Mouse (Mus musculus) limb, embryonic 11.5 days (tissue): ENCODE measurements around the gene Cbx4. TPM values are rescaled to one million over a fixed set of nuclear protein-coding genes. Genes with fewer than 3 reads are reported as not detected.
A peak's percentile ranks its signal among the peaks of the same experiment; 100 is the strongest.

Experiments used
- ATAC-seq: fragments of 200-750 bp; cut with Nextera tagmentation; 2 replicates; pipeline ENCODE4 v1.8.0; 2017; ENCODE audit warnings: low read depth; ENCODE audit not compliant: insufficient number of reproducible peaks, low FRiP score, low TSS enrichment
- DNase-seq: peaks from one replicate; pipeline ENCODE4 v3.0.0-alpha.2; 2015; ENCODE audit warnings: low spot score
- H3K27ac ChIP-seq: fragments of 300-500 bp; sonication (generic); replicated peaks from 2 replicates; pipeline ENCODE4 v1.5.1; 2014; ENCODE audit warnings: low read depth, mild to moderate bottlenecking, low read length
- H3K27me3 ChIP-seq: fragments of 300-500 bp; sonication (generic); 2 replicates; pipeline ENCODE4 v1.6.1; 2014; ENCODE audit warnings: mild to moderate bottlenecking, low read length, mixed read lengths; ENCODE audit not compliant: control insufficient read depth, insufficient read depth
- H3K36me3 ChIP-seq: fragments of 300-500 bp; sonication (generic); 2 replicates; pipeline ENCODE4 v1.6.1; 2014; ENCODE audit warnings: mild to moderate bottlenecking, low read length, moderate library complexity, mixed read lengths; ENCODE audit not compliant: control insufficient read depth, insufficient read depth
- H3K4me1 ChIP-seq: fragments of 300-500 bp; sonication (generic); 2 replicates; pipeline ENCODE4 v1.6.1; 2014; ENCODE audit warnings: low read length, mixed read lengths; ENCODE audit not compliant: control insufficient read depth, insufficient read depth
- H3K4me2 ChIP-seq: fragments of 300-500 bp; sonication (generic); 2 replicates; pipeline ENCODE4 v1.6.1; 2014; ENCODE audit warnings: low read depth, mild to moderate bottlenecking, moderate library complexity; ENCODE audit not compliant: severe bottlenecking
- H3K4me3 ChIP-seq: fragments of 300-500 bp; sonication (generic); 2 replicates; pipeline ENCODE4 v1.5.1; 2014; ENCODE audit warnings: low read depth, low read length
- H3K9ac ChIP-seq: fragments of 300-500 bp; sonication (generic); 2 replicates; pipeline ENCODE4 v1.6.1; 2014; ENCODE audit warnings: mild to moderate bottlenecking, low read length
- H3K9me3 ChIP-seq: fragments of 300-500 bp; sonication (generic); 2 replicates; pipeline ENCODE4 v1.6.1; 2016; ENCODE audit warnings: low read length; ENCODE audit not compliant: control insufficient read depth
- WGBS: fragments of 180-500 bp; shearing (Covaris S2); extraction: QIAGEN DNeasy Blood & Tissue Kit; methylation state at CpG from one replicate; pipeline ENCODE4 v1.1.7; 2014; 5-methylcytosine and 5-hydroxymethylcytosine counted together
- polyA plus RNA-seq: library from polyadenylated mRNA; unstranded; fragments of >200 nt; fragmentation: Nextera tagmentation; extraction: Ambion mirVana; gene quantifications from 2 replicates; pipeline ENCODE4 v1.2.1, GENCODE M21; 2014

The Cbx4 gene
- polyA plus RNA-seq, 1 experiment from 2014 or later = 5.8 TPM

- no peak for ATAC-seq
- H3K4me3 ChIP-seq = no peak overlapping the region
- H3K27me3 ChIP-seq = no peaks in the 10 kb centered on the region
- no peak for DNase-seq
- H3K9me3 ChIP-seq = no peaks in the 10 kb centered on the region
- 0 out of 2 replicates have a peak overlapping the region, but pooled peaks have one; percentile 2 for H3K9ac ChIP-seq
- H3K4me1 ChIP-seq = no peaks in the 10 kb centered on the region; the same call in 1 of the 2 replicates
- H3K27ac ChIP-seq = no peak overlapping the region
- no peak overlapping the region for H3K4me2 ChIP-seq
- H3K36me3 ChIP-seq = no peaks in the 10 kb centered on the region
- WGBS = 50% methylated on average over 7 of the region's 7 CpGs
Measured at GRCm38 (mm10) chr11:119117945-119118344, 31.9 kb upstream of the Cbx4 start.

DNA sequence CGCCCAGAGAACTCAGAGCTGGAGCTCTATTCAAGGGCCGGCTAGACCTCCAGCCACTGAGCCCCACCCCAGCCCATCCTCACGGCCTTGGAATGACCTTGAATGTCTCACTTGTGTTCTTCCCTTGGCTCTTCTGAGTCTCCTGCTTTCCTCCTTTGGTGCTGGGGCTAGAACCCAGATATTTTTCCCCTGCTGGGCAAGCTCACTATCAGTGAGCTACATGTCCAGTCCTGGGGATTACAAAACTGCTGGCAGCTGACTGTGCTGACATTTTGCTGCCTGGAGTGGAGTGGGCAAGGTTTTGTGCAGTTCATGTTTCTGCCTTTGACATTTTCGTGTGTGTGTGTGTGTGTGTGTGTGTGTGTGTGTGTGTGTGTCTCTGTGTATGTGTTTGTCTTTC is 31.0 kb upstream of the Cbx4 start:
- no peak for DNase-seq
- ATAC-seq = no peak
- Histone ChIP-seq H3K9me3 (no peaks in the 10 kb centered on the region), H3K4me1 (no peaks in the 10 kb centered on the region; the same call in 1 of the 2 replicates), H3K36me3 (no peaks in the 10 kb centered on the region), H3K27ac (no peak overlapping the region), H3K4me3 (no peak overlapping the region), H3K4me2 (no peak overlapping the region), H3K27me3 (no peaks in the 10 kb centered on the region), H3K9ac (no peak overlapping the region)
- 66% methylated on average over 4 of the region's 4 CpGs for WGBS

- no peaks in the 10 kb centered on the region for H3K27me3 ChIP-seq
- DNase-seq (no peak), ATAC-seq (no peak)
- no peaks in the 10 kb centered on the region for H3K36me3 ChIP-seq
- H3K4me3 ChIP-seq = no peak overlapping the region
- no peak overlapping the region for H3K9ac ChIP-seq
- no peaks in the 10 kb centered on the region for H3K9me3 ChIP-seq
- H3K27ac ChIP-seq = no peak overlapping the region
- H3K4me2 ChIP-seq = no peak overlapping the region
- no peaks in the 10 kb centered on the region for H3K4me1 ChIP-seq
Measured at GRCm38 (mm10) chr11:119112721-119113120, 26.7 kb upstream of the Cbx4 start.

DNA sequence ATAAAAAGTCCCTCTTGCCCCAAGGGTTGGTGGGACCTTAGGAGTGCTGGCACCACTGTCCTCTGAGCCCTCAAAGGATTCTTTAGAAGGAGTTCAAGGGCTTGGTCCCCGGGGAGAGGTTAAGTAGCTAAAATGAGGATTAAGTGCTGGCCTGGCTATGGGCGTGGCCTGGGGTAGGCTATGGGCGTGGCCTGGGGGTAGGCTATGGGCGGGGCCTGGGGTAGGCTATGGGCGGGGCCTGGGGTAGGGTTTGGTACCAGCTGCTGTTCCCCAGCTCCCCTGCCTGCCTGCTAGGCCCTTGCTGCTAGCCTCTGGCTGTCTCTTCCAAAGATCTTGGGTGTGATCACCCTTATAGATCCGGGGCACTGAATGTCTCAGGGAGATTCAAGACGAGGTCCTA is 25.3 kb upstream of the Cbx4 start:
- H3K9me3 ChIP-seq = no peaks in the 10 kb centered on the region
- H3K27ac ChIP-seq = no peak overlapping the region
- no peak overlapping the region for H3K4me2 ChIP-seq
- DNase-seq = no peak
- H3K36me3 ChIP-seq = no peaks in the 10 kb centered on the region
- WGBS = 9% methylated on average over 7 of the region's 7 CpGs
- H3K4me3 ChIP-seq = no peak overlapping the region
- no peak overlapping the region for H3K9ac ChIP-seq
- H3K4me1 ChIP-seq = no peaks in the 10 kb centered on the region
- H3K27me3 ChIP-seq = no peaks in the 10 kb centered on the region
- ATAC-seq = no peak

GRCm38 (mm10) chr11:119109415-119110071 is 23.5 kb upstream of the Cbx4 start:
- Histone ChIP-seq H3K9me3 (no peaks in the 10 kb centered on the region), H3K36me3 (no peaks in the 10 kb centered on the region), H3K4me2 (no peak overlapping the region), H3K4me1 (peaks cover 4% of the 10 kb centered on the region), H3K9ac (no peak overlapping the region), H3K27me3 (no peaks in the 10 kb centered on the region), H3K4me3 (no peak overlapping the region), H3K27ac (no peak overlapping the region)
- 73% methylated on average over 9 of the region's 9 CpGs for WGBS
- ATAC-seq (no peak), DNase-seq (no peak)

DNA sequence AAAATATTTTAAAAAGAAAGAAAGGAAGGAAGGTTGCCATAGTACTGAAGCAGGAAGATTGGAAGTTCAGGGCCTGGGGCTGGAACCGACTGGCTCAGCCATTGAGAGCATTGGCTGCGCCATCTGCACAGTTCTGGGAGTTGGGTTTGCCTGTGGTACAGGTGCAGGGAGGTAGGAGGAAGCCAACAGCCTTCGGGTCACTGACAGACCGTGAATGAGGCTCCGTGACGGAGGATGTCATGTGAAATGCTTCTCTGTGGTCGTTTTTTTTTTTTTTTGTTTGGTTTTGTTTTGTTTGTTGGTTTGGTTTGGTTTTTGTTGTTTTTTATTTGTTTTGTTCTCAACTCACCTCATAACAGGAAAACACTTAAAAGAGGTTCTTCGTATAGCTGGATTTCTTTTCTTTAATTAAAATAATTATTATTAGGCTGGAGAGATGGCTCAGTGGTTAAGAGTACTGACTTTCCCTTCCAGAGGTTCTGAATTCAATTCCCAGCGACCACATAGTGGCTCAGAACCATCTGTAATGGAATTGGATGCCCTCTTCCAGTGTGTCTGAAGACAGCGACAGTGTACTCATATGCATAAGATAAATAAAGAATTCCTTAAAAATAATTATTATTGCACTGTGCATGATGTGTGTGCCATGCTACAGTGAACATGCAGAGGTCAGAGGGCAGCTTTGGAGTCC is 22.7 kb upstream of the Cbx4 start:
- no peaks in the 10 kb centered on the region for H3K27me3 ChIP-seq
- H3K9me3 ChIP-seq = no peaks in the 10 kb centered on the region
- H3K4me2 ChIP-seq = no peak overlapping the region
- DNase-seq (no peak), ATAC-seq (no peak)
- no peaks in the 10 kb centered on the region for H3K36me3 ChIP-seq
- H3K9ac ChIP-seq = no peak overlapping the region
- H3K4me3 ChIP-seq = no peak overlapping the region
- WGBS = 77% methylated on average over 10 of the region's 10 CpGs
- no peak overlapping the region for H3K27ac ChIP-seq
- H3K4me1 ChIP-seq = peaks cover 4% of the 10 kb centered on the region

- Histone ChIP-seq H3K9me3 (no peaks in the 10 kb centered on the region), H3K36me3 (no peaks in the 10 kb centered on the region), H3K4me3 (no peak overlapping the region), H3K4me1 (peaks cover 4% of the 10 kb centered on the region), H3K27me3 (no peaks in the 10 kb centered on the region), H3K27ac (no peak overlapping the region), H3K9ac (no peak overlapping the region), H3K4me2 (no peak overlapping the region)
- DNase-seq (no peak), ATAC-seq (no peak; the same call in 1 of the 2 replicates)
- 63% methylated on average over 6 of the region's 6 CpGs for WGBS
Measured at GRCm38 (mm10) chr11:119106289-119106688, 20.3 kb upstream of the Cbx4 start.

- H3K4me2 ChIP-seq = no peak overlapping the region
- ATAC-seq (no peak), DNase-seq (no peak)
- no peak overlapping the region for H3K27ac ChIP-seq
- no peaks in the 10 kb centered on the region for H3K27me3 ChIP-seq
- peaks cover 4% of the 10 kb centered on the region for H3K4me1 ChIP-seq
- no peak overlapping the region for H3K9ac ChIP-seq
- H3K9me3 ChIP-seq = no peaks in the 10 kb centered on the region
- WGBS = 38% methylated on average over 8 of the region's 8 CpGs
- no peaks in the 10 kb centered on the region for H3K36me3 ChIP-seq
- no peak overlapping the region for H3K4me3 ChIP-seq
Measured at GRCm38 (mm10) chr11:119105748-119106147, 19.7 kb upstream of the Cbx4 start.
